Mouse (Mus musculus) neural tube, embryonic 10.5 days (tissue): ENCODE results near the gene Erf.
A peak's percentile ranks its signal among the peaks of the same experiment; 100 is the strongest.
"Not testable (repeated sequence)": the region's sequence is repeated elsewhere in the genome, so short reads cannot be mapped to it uniquely, and the experiment has no call there.

ENCODE experiments used
- DNase-seq: peaks from one replicate; pipeline ENCODE4 v3.0.0-alpha.2; 2017; ENCODE audit warnings: low spot score; ENCODE audit errors: extremely low spot score

Gene Erf

DNA sequence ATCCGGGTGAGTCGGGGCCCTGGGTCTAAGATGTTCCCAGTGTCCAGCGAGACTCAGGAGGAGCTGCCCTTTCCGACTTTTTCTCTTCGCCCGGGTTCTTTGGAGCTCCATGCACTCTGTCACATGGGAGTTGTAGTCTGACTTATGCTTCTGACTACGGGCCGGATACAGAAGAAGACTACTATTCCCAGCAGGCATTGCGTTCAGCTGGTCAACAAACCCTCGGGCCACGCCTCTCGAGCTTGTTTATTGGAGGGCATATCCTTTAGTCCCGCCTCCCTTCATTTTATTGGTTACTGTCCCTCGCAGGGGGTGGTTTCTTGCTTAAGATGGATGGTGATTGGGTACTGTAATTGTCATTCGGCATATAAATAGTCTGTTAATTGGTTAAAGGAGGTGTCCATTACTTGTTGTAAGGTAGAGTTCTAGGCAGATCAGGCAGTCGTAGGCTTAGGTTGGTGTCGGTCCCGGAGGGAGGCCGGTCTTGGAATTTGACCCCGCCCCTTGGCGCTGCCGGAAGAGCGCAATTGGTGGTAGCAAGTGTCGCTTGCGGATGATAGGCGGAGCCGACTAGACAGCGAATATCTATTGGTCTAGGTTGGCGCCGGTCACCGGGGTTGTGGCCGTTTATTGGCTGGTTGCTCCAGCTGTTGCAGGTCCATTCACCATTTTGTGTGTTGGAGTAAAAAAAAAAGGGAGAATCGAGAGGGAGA is 17.3 kb upstream of the Erf start:
- DNase-seq, result peak; percentile 99

DNA sequence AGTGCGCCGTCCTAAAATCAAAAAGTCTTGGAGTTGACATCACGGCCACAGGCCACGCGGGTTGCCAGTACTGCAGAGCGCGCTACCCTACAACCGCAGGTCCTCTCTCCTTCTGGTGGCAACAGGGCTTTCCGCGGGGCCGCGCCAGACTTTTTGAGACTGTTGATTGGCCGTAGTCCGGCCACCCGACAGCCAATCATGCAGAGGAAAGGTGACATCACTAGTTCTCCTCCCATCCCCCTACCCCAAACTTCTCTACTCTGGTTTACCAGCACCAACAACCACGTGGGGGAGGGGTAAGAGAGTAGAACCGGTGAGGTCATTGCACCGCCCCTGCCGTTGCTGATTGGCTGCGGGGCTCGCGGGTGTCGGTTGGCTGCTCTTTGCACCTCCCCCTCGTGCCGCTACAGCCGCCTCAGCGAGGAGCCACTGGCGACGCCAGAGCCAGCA is 16.8 kb upstream of the Erf start, which contains the start of gene Cic:
Gene Cic (plus strand): TSS at position 404 of the 450 bp plus-strand sequence.
- no peak for DNase-seq

DNA sequence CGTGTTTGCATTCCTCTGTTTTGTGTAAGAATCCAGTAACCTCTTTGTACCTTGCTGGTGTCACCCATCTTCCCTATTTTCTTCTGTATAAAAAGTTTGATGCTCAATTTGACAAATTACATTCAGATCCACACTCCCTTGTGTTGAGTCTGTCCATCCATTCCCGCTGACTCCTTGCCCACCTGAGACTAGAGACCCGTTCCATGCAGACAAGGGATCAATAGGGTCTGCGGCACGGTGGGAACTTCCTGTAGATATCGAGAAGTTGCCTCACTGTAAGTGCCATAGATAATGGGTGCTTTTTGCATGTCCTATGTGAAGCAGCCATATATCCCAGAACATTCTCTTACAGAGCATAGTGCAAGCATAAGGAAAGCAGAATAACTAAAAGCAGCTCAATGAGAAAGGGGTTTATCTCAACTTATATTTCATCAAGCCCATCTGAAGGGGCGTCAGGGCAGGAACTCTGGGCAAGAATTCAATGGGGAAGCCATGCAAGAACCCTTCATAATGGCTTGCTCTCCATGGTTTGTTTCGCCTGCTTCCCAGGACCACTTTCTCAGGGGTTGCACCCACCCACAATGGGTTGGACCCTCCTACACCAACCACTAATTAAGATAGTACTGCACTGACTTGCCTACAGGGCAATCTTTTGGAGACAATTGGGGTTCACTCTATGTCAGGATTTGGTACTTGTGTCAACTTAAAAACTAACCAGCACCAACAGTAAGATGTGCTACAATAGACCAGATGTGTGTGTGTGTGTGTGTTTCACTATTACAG is 15.8 kb upstream of the Erf start:
- DNase-seq, result no peak

DNA sequence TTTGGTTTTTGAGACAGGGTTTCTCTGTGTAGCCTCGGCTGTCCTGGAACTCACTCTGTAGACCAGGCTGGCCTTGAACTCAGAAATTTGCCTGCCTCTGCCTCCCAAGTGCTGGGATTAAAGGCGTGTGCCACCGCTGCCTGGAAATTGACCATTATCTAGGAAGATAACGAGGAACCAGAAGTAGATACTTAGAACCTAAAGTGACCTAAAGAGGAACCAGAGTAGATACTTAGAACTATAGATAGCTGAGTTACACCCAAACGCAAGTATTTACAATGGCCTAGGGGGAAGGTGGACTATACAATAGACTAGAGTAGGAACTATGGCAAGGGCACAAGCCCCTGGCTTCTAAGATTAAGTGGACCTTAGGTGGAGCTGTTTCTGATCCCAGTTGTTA is 15.2 kb upstream of the Erf start:
- DNase-seq, result not testable (repeated sequence)

DNA sequence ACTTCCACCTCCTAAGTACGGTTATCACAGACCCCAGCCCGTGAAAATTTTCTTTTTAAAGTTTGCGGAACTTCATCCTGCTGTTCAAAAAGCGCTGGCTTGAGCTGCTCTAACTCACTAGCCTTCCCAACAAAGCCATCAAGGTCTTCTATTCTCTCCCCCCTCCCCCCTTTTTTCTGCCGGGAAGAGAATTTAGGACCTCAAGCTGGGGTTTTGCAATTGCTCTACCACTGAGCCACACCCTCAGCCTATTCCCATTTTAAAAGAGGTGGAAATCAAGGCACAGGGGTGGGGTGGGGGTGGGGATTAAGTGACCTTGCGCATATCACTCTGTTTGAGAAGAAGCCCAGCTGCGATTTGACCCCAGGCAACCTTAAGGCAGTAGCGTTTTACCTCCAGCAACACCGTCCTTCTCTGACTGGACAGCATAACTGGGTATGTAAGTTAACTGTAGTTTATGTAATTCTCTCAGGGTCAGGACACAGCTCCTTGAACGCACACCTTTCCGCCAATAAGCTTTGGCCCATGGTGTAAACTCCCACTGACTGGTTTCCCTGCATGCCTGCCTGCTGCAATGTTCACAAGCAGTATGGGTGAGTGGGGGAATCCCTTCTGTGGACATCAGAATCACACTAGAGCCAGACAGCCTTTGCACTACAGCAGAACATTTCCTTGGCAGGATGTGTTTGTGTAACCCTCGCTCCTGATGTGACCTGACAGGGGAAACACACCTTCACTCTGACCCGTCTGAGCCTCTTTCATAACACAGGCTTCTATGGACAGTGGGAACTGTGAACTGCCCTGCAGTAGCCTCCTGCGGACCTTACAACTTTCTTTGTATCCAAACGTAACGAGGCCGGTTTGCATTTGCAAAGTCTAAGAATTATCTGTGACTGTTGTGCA is 13.7 kb upstream of the Erf start:
- no peak for DNase-seq

DNA sequence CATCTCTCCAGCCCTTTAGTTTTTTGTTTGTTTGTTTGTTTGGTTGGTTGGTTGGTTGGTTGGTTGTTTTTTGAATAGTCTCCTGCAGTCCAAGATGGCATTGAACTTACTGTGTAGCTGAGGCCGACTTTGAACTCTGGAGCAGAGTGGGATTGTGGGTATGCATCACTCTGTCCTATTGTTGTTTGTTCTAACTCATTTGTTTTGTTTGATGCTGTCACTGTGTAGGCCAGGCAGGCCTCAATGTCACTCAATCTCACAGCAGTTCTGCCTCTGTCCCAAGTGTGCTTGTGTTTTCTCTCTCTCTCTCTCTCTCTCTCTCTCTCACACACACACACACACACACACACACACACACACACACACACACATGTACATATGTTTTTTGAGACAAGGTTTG is 11.3 kb upstream of the Erf start:
- DNase-seq, result no peak

DNA sequence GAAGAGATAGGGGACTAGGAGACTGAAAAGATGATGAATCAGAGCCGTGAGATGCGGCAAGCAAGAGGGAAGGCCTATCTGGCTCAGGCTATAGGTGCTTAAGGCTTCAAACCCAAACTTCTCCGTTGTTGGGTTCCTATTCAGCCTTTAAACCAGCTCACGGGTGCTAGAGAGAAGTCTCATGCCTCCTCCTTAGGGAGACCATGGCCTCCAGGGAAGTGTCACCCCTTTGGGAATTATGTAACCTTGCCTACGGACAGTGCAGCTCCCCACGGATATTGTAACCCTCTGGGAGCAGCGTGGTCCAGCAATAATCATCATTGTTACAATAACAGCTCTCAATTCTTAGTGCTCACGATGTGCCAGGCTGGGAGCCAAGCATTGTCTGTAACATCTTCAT is 1.3 kb upstream of the Erf start:
- no peak for DNase-seq

DNA sequence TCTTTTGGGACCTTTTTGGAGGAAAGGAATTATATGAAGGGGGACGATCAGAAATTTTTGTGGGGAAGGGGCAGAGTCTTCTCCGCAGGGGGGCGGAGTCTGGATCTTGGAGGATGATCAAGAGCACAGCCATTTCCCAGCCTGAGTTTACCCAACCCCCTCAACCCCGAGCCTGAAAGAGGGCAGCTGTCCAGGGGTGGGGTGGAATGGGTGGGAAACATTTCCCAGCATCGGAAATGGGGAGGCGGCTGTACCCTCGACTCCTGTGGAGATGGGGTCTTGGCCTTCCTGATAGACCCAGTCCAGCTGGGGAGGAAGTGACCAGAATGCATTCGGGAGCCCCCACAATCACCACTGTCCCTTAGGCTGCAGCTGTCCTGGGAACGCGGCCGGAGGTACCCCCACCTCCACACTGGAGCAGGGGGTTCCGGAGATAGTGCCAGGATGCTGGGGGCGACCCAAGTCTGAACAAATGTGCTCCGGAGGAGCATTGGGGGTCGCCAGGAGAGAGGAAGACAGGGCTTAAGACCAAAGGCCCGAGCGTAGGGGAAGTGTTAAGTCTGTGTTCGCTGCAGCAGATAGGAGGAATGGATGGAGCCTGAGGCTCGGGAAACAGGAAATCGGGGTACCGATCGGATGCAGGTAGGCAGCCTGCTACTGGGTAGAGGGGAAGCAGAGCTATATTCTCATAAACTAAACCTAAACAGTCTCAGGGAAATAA is 670 bp upstream of the Erf start:
- DNase-seq, result peak; percentile 78

DNA sequence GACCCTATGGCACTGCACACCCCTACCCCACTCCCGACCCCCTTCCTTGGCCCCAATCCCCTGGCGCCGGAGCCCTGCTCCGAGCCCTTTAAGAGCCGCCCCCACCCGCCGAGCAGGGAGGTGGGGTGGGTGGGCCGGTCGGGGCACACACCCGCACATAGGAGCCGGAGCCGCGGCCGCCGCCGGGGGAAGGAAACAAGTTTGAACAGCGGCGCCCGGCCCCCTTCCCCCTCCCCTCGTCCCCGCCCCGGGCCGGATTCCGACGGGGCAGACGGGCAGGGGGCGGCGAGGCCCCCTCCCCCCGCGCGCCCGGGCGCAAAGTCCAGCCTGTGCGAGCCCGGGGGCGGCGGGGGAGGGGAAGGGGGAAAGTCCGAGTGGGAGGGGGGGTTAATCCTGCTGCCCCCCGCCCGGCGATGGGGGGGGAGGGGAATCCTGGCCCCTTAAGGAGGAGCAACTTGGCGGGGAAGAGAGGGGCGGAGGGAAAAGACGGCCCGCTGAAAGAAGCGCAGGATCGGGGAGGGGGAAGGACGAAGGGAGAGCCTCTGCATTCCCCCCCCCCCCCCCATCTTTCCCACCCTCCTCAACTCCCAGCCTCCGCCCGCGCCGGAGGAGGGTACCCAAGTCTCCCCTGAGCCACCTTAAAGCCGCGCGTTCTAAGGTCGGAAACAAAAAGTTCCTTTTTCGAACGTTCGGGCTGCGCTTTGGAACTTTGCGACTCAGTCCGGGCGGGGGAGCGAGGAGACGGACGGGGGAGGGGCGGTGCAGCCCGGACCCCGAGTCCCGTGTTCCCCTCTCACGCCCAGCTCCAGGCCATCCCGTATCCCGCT is 1.0 kb downstream of the Erf start:
- peak; percentile 89 for DNase-seq

DNA sequence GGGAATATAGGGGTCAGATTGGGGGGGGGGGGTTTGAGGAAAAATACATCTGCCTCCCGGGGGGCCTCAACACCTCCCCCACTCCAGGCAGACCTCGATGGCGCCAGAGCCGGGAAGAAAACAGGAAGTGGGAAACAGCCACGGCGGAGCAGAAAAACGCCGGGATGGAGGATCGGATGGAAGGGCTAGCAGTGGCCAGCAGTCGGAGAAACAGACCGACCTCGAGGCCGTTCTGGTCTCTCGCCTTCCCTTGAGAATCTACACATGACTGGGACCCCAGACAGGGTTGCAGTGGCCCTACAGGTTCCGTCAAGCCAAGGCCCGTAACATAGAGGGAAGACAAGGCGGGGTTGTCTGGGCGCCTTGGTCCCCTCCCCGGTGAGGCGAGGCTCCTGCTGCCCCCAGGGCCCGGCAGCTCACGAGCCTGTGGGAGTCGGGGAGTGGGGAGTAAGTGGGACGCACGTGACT is 1.7 kb downstream of the Erf start:
- DNase-seq, result no peak

DNA sequence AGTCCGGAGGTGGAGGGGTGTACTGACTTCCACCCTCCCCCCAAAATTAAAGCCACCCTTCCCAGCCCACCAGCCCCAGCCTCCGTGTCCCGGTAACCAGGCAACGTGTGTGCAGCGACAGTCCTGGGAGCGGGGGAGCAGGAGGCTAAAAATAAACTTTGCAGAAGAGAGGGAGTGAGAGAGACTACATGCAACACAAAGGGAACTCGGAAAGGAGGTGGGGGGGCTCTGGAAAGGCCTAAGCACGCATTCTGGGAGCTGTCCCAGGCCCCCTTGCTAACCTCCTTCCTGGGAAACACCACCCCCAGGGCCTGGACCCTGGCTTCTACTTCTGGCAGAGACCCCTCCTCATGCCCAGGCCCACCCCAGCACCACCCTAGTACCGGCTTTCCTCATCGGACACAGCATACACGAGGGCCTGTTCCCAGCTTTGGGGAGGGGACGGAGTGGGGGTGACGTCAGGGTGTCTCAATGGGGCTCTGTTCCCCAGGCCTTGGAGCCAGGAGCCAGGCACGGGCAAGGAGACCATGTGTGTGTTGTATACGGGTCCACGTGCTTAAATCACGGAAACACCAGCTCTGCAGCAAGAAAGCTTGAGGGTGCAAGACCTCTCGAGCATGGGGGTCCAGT is 2.4 kb downstream of the Erf start:
- peak; percentile 54 for DNase-seq

DNA sequence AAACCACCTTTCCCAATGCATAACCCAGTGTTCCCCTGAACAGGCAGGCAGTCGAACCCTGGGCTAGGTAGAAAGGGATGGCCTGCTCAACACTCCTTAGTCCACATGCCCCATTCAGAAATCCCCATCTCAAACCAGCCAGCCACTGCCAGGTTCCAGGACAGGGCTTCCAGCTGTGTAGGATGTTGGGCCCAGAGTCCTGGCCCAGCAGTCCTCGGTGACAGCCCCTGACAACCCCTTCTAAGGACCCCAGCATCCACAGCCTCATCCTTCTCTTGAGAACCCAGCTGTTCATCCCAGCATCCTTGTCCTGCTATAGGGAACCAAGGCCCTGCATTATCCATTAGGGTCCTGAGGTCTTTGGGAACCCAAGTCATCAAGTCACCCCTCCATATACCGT is 3.1 kb downstream of the Erf start:
- no peak for DNase-seq

DNA sequence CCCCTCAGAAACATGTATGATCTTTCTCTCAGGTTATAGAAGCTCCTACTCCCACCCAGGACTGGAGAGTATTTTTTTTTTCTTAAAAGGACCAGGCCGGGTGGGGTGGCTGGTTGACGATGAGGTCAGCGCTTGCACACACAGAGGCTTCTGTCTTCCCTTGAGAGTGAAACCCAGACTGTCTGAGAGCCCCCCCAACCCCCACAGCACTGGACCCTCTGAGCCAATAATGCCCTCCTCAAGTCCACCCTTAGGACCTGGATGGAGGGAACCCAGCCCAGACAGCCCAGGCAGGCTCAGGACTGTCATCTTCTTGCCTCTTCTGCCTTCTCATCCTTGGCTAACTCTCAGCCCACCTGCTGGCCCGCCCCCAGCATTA is 3.8 kb downstream of the Erf start:
- DNase-seq, result no peak

DNA sequence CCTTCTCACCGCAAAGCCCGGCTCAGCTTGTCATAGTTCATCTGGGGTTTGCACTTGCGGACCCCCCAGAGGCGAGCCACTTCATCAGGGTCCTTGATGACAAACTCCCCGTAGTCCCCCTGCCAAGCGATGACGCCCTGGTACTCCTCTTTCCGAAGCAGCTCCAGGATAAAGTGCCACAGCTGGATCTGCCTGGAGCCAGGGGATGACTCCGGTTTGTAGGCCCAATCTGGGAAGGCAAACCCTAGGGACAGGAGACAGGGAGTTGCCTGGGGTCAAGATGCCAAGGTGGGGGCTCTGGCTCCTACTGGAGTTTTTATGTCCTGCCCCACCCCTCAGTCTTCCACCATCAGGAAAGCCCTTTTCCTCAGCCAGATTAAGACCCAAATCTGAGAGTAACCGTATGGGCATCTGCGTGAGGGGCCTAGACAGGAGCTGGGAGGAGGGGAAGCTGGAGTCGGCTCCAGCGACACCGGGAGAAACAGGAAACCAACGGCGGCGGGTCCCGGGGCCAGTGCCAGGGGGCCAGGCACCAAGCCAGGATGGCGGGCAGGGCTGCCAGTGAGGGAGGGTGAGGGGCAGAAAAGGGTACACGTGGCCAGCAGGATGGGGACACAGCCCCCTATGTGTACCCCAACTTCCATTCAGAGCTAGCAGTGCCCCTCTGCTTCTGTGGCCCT is 4.3 kb downstream of the Erf start:
- no peak for DNase-seq

DNA sequence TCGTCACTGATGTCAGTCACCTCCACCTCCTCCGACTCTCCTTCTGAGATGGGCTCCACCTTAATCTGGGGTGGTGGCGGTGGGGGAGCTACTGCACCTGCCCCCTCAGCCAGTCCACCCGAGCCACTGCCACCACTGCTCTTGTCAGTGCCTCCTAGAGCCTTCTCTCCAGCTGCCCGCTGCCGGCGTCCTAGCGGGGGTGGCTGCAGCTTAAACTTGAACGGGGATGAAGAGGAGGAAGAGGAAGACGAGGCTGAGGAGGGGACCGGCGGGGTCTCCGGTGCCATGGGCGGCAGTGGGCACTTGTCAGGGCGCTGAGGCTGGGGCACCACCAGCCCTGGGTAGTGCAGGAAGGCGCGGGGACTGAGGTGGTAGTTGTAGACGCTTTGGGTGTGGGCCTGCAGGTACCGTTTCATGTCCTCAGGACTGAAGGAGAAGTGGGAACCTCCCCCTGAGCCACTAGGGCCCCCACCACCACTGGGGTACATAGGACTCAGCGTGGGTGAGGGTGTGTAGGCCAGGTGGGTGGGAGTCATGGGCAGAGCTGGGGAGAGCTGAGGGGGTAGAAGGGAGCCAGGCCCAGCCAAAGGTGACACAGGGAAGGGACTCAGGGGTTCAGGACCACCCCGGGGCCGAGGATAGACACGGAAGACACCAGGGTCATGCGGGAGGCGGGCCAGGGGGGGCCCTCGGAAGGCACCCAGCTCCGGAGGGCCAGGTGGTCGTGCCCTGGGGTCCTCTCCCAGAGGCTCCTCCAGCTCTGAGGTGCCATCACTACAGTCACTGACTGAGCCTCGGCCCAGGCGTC is 5.8 kb downstream of the Erf start:
- DNase-seq, result no peak

DNA sequence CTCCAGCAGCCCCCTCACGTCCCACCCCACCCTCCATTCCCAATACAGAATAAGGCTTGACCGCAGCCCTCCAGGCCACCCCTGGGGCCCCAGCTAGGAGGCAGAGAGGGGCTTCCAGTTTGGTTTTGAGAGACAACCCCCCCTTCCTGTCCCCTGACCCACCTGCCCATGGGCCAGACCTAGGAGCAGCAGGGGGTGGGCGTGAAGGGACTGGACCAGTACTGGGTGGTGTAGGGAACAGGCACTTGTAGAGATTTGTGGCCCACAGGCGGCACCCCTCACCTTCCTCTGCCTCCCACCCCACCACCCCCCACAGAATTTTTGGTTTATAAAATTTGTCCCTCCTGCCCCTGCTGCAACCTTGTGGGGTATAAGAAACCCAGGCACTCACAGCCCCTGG is 7.2 kb downstream of the Erf start:
- DNase-seq, result no peak

DNA sequence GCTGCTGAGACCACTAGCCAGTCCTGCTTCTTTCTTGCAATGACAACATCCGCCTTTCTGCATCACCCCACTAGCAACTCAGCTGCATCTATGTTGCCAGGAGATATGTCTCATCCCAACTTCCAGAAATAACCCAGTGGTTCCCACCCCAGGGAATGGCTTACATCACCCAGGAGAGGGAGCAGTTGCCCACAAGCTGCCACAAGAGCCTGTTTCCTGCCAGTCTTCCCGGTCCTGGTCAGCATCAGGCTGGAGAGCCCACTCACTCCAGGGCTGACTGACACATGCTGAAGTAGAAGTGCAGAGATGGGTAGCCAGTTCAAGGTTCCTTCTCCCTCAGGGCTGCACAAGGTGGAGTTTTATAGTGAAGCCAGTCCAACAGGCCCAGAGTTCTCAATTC is 9.5 kb downstream of the Erf start:
- DNase-seq, result peak; percentile 34

DNA sequence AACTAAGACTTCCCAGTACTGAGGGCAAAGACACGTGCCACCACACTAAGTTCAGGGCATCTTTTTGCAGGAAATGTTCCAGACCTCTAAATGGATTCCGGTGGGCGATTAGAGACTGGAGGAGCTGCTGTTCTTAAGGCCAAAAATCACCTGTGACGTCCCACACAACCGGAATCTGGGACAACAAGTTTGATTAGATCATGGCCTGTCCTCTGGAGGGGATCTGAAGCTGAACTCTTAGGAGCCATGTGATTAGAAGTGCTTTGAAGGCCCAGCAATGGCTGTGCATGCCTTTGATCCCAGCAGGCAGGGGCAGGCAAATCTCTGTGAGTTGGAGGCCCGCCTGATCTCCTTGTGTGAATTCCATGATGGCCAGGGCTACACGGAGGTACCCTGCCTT is 9.9 kb downstream of the Erf start:
- DNase-seq, result no peak
